Mouse (Mus musculus): Measurements from ENCODE around the gene Zbtb3.

- TF ChIP-seq GATA1 (IDR thresholded peaks at IDR 0.05; ENCODE audit: borderline replicate concordance, low read length) (no peak), POLR2AphosphoS5 (IDR thresholded peaks at IDR 0.05; ENCODE audit: insufficient replicate concordance, low read depth, low read length) (no peak), CTCF (IDR thresholded peaks at IDR 0.05; ENCODE audit: low read depth, low read length) (no peak)
Observed at GRCm38 (mm10) chr19:8772996-8773395, 29.4 kb upstream of the Zbtb3 start.

Measured in G1E (cell line).